Mouse (Mus musculus) naive thymus-derived CD4-positive, alpha-beta T cell, adult 5 months (primary cell): ENCODE data around the gene Prr27. TPM values are rescaled to one million over a fixed set of nuclear protein-coding genes. Genes with fewer than 3 reads are reported as not detected.

Source experiments
- polyA plus RNA-seq: library from polyadenylated mRNA; unstranded; fragments of 100-300 nt; shearing (Covaris generic); gene quantifications from one replicate; pipeline ENCODE4 v1.2.1, GENCODE M21; 2017

Gene Prr27
- polyA plus RNA-seq: not detected

DNA sequence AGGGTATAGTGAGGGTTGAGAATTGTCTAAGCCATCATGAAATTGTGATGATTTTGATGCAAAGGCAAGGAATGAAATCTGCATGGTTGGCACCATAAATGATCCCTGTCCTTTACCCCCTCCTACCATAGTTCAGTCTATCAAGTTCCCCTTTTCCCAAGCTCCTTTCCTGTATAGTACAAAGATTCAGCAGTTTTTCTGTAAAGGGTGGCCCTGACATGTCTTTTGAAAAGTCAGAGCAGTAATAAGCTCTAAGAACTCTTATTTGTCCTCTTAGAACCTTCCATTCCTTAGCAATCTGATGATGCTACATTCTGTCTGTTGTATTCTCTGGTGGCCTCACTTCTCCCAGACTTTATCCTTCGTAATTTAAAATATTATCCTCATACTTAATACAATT lies at the start of gene Prr27:
Gene Prr27, plus strand, starts transcription at position 301 of the 400 bp plus-strand sequence.

DNA sequence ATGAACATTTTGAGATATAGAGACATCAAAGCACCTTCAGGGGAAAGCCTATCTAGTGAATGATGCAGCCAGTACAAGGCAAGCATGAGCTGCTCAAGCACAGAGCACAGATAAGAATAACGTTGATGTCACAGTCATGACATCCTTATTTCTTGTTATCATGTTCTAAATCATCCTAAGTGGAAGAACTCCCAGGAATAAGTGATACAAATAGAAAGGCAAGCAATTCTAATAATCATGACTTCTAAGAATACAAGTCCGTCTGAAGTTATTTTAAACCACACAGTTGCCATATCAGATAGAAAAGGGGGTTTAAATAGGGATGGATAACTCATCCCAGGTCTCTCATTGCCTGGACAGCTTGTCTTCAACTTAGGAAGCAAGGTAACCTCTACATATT lies 17.7 kb upstream of the Prr27 start, which contains the start of gene Csn1s2b:
Gene Csn1s2b, plus strand, starts transcription at position 301 of the 400 bp plus-strand sequence.

DNA sequence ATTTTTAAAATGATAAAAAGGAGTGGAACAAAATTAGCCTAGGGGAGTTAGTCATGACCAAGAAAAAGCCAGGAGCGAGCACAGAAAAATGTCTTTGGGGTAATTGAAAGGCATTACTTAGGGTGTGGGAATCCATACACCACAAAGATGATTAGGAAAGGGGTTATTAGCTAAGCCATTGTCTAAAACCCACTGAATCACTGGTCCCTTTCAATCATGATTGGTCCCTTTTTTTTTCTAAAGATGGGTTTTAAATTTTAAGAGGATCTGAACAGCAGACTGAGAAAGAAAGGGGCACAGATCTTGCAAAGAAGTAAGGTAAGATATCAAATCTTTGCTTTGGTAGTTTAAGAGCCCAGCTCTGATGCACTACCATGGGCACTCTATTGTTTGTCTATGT lies 59.2 kb downstream of the Prr27 start, which contains the start of gene Odam:
Gene Odam, plus strand, starts transcription at position 301 of the 400 bp plus-strand sequence.

Other genes starting within 250 kb of the Prr27 start
- gene Sult1e1, start 234.1 kb upstream of the Prr27 start, polyA plus RNA-seq: not detected
- gene Csn1s1, start 159.5 kb upstream of the Prr27 start, polyA plus RNA-seq: not detected
- gene Csn2, start 126.1 kb upstream of the Prr27 start, polyA plus RNA-seq: not detected
- gene Csn1s2a, start 51.1 kb upstream of the Prr27 start, polyA plus RNA-seq: not detected
- not detected for gene Csn1s2b, start 17.6 kb upstream of the Prr27 start, polyA plus RNA-seq
- gene Odam, start 59.3 kb downstream of the Prr27 start, polyA plus RNA-seq: not detected
- not detected for gene Csn3, start 99.9 kb downstream of the Prr27 start, polyA plus RNA-seq
- 0.21 TPM for gene 2310003L06Rik, start 143.8 kb downstream of the Prr27 start, polyA plus RNA-seq
- gene Gm28434, start 143.8 kb downstream of the Prr27 start, polyA plus RNA-seq: not detected
- gene Cabs1, start 153.8 kb downstream of the Prr27 start, polyA plus RNA-seq: not detected
- not detected for gene Smr3a, start 176.9 kb downstream of the Prr27 start, polyA plus RNA-seq